Mouse (Mus musculus) CH12.LX (cell line): ENCODE measurements around the gene Slc25a19. TPM values are rescaled to one million over a fixed set of nuclear protein-coding genes. Genes with fewer than 3 reads are reported as not detected.

Source experiments
- DNase-seq: peaks from one replicate; pipeline ENCODE4 v3.0.0-alpha.2; 2013; ENCODE audit errors: extremely low read depth
- H3K27ac ChIP-seq: 2 replicates; pipeline ENCODE4 v1.5.1; 2012; ENCODE audit warnings: low read depth, mild to moderate bottlenecking, control low read depth, moderate library complexity; ENCODE audit not compliant: insufficient read depth
- H3K27me3 ChIP-seq: replicated peaks from 2 replicates; pipeline ENCODE3; 2012; ENCODE audit warnings: inconsistent platforms
- H3K36me3 ChIP-seq, 2 experiments: replicated peaks in 1 of 2; 2 replicates each; pipeline versions ENCODE3 to v1.6.1; 2012; ENCODE audit warnings: inconsistent platforms in 1 of 2, low read length in 1 of 2, mild to moderate bottlenecking in 1 of 2, mixed read lengths in 1 of 2, moderate library complexity in 1 of 2; ENCODE audit not compliant: control insufficient read depth in 1 of 2, insufficient read depth in 1 of 2
- H3K4me1 ChIP-seq, 2 experiments: 2 replicates each; pipeline ENCODE4 v1.6.1; 2012; ENCODE audit warnings: inconsistent platforms in 1 of 2, moderate library complexity in 1 of 2; ENCODE audit not compliant: insufficient read depth in 2 of 2, control insufficient read depth in 1 of 2
- H3K4me2 ChIP-seq: 2 replicates; pipeline ENCODE4 v1.6.1; 2012; ENCODE audit warnings: low read depth, mild to moderate bottlenecking, control low read depth; ENCODE audit not compliant: poor library complexity, insufficient read depth, severe bottlenecking
- H3K4me3 ChIP-seq, 3 experiments: fragments of 150-350 bp in 1 of 3; sonication (generic) in 1 of 3; replicated peaks in 1 of 3; 2 replicates each; pipeline versions ENCODE3 to v1.5.1; 2011 to 2012; ENCODE audit warnings: low read depth in 2 of 3, low read length in 2 of 3, mild to moderate bottlenecking in 2 of 3, moderate library complexity in 2 of 3, control low read depth in 1 of 3, improper control_type of control experiment in 1 of 3, inconsistent platforms in 1 of 3, mixed read lengths in 1 of 3; ENCODE audit not compliant: poor library complexity in 1 of 3
- H3K79me2 ChIP-seq: replicated peaks from 2 replicates; pipeline ENCODE4 v1.6.1; 2012; ENCODE audit warnings: mild to moderate bottlenecking, moderate library complexity; ENCODE audit not compliant: control insufficient read depth, poor library complexity, insufficient read depth, severe bottlenecking; ENCODE audit errors: extremely low read depth
- H3K9ac ChIP-seq: 2 replicates; pipeline ENCODE4 v1.6.1; 2012; ENCODE audit warnings: low read depth, mild to moderate bottlenecking, control low read depth, moderate library complexity; ENCODE audit not compliant: insufficient read depth
- H3K9me3 ChIP-seq: replicated peaks from 2 replicates; pipeline ENCODE3; 2012; ENCODE audit warnings: low read length, inconsistent platforms, mixed read lengths
- BHLHE40 ChIP-seq: IDR thresholded peaks from 2 replicates; pipeline ENCODE4 v1.6.1; 2011; ENCODE audit warnings: mild to moderate bottlenecking, low read depth, low read length, improper control_type of control experiment
- EP300 ChIP-seq: IDR thresholded peaks from 2 replicates; pipeline ENCODE4 v1.6.1; 2011; ENCODE audit warnings: low read length, improper control_type of control experiment
- GABPA ChIP-seq: IDR thresholded peaks from 2 replicates; pipeline ENCODE4 v1.6.1; 2012; ENCODE audit warnings: low read depth, low read length, improper control_type of control experiment, inconsistent platforms; ENCODE audit not compliant: insufficient replicate concordance
- HCFC1 ChIP-seq: IDR thresholded peaks from 2 replicates; pipeline ENCODE4 v1.6.1; 2012; ENCODE audit warnings: low read depth, mild to moderate bottlenecking, inconsistent platforms, low read length, improper control_type of control experiment
- JUN ChIP-seq: IDR thresholded peaks from 2 replicates; pipeline ENCODE4 v1.6.1; 2011; ENCODE audit warnings: low read depth, mild to moderate bottlenecking, low read length, improper control_type of control experiment, moderate library complexity; ENCODE audit not compliant: insufficient read depth
- JUND ChIP-seq: conservative IDR thresholded peaks from 2 replicates; pipeline ENCODE4 v1.6.1; 2011; ENCODE audit warnings: low read depth, low read length, improper control_type of control experiment
- MAFK ChIP-seq: IDR thresholded peaks from 2 replicates; pipeline ENCODE4 v1.6.1; 2011; ENCODE audit warnings: low read length, improper control_type of control experiment; ENCODE audit not compliant: insufficient replicate concordance
- MAX ChIP-seq: IDR thresholded peaks from 2 replicates; pipeline ENCODE4 v1.6.1; 2011; ENCODE audit warnings: low read length, improper control_type of control experiment
- MAZ ChIP-seq: IDR thresholded peaks from 2 replicates; pipeline ENCODE4 v1.6.1; 2012; ENCODE audit warnings: low read depth, mild to moderate bottlenecking, inconsistent platforms, low read length, improper control_type of control experiment, moderate library complexity
- MEF2A ChIP-seq: IDR thresholded peaks from 2 replicates; pipeline ENCODE4 v1.6.1; 2014; ENCODE audit warnings: low read depth, mild to moderate bottlenecking, inconsistent platforms, low read length, improper control_type of control experiment, borderline replicate concordance
- NELFE ChIP-seq: IDR thresholded peaks from 2 replicates; pipeline ENCODE4 v1.6.1; 2011; ENCODE audit warnings: low read depth, low read length, improper control_type of control experiment
- POLR2A ChIP-seq: IDR thresholded peaks from 2 replicates; pipeline ENCODE4 v1.6.1; 2011; ENCODE audit warnings: low read depth, mild to moderate bottlenecking, improper control_type of control experiment, low read length
- POLR2AphosphoS2 ChIP-seq: IDR thresholded peaks from 2 replicates; pipeline ENCODE4 v1.6.1; 2011; ENCODE audit warnings: low read depth, low read length, improper control_type of control experiment
- RAD21 ChIP-seq: IDR thresholded peaks from 2 replicates; pipeline ENCODE4 v1.6.1; 2011; ENCODE audit warnings: low read depth, mild to moderate bottlenecking, low read length, improper control_type of control experiment, moderate library complexity
- RCOR1 ChIP-seq: conservative IDR thresholded peaks from 2 replicates; pipeline ENCODE4 v1.6.1; 2012; ENCODE audit warnings: low read depth, mild to moderate bottlenecking, inconsistent platforms, low read length, improper control_type of control experiment
- TBP ChIP-seq: conservative IDR thresholded peaks from 2 replicates; pipeline ENCODE4 v1.6.1; 2011; ENCODE audit warnings: low read depth, low read length, improper control_type of control experiment
- ZKSCAN1 ChIP-seq: IDR thresholded peaks from 2 replicates; pipeline ENCODE4 v1.6.1; 2012; ENCODE audit warnings: low read depth, inconsistent platforms, low read length, improper control_type of control experiment, borderline replicate concordance
- dilution Hi-C: fragments of 300-500 bp; cut with MboI; formaldehyde crosslinking; loops from 2 replicates; pipeline ENCODE4 v1.14.3; 2020; ENCODE audit warnings: low sequenced_read_pairs; ENCODE audit not compliant: extremely low pct_unique_long_range_greater_than_20kb, extremely low pct_ligation_motif_present
- in situ Hi-C: fragments of 300-500 bp; cut with MboI; formaldehyde crosslinking; loops from 3 replicates; pipeline ENCODE4 v1.14.3; 2019; ENCODE audit warnings: low sequenced_read_pairs, low pct_ligation_motif_present, low pct_unique_long_range_greater_than_20kb, mixed read lengths
- polyA plus RNA-seq: library from polyadenylated mRNA; unstranded; fragments of >175 nt; gene quantifications from 2 replicates; pipeline ENCODE4 v1.2.1, GENCODE M21; 2012; ENCODE audit warnings: low read depth; ENCODE audit not compliant: insufficient read length
- total RNA-seq, 2 experiments: library from RNA; depleted of rRNA; stranded (reverse); fragments of 300-350 nt in 1 of 2; fragments of >200 nt in 1 of 2; gene quantifications; 2 replicates each; pipeline ENCODE4 v1.2.3; 2012 to 2014

The Slc25a19 gene
- total and polyA plus RNA-seq, 3 experiments: 277 to 398 (median 278) TPM

DNA sequence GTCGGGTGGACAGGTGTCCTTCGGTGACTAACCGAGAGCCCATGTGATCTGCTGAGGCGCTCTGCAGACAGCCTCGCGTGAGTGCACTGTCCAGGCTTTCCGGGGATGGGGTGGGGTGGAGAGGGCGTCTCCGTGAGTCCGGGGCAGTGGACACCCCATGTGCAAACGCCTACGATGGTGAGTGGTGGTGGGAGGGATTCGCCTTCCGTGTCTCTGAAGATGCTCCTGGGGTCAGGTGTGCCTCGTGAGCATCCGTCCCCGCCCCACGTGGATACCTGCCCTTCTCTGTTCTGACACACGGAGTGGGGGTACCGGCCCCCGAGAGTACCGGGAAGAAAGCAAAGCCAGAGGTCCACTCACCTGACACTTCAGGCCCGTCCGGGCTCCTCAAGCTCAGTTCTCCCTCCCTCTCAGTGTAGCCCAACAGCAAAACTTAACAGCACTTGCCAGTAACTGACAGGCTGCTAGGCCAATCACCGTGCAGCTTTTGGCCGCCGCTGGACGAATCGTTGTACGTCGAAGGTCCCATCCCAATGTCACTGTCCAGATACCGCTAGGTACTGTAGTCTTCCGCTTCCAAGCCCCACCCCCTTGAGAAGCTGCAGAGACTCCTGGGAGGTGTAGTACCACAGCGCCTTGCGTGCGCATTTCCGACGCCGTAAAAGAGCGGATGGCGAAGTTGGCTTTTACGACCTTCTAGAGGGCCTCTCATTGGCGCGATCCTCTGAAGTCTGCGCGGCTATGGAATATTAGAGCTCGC is at the start of gene Slc25a19 (continued):
- peak; percentile 90 for TF ChIP-seq MAX
- TF ChIP-seq, all 38 proteins: peak for 29

DNA sequence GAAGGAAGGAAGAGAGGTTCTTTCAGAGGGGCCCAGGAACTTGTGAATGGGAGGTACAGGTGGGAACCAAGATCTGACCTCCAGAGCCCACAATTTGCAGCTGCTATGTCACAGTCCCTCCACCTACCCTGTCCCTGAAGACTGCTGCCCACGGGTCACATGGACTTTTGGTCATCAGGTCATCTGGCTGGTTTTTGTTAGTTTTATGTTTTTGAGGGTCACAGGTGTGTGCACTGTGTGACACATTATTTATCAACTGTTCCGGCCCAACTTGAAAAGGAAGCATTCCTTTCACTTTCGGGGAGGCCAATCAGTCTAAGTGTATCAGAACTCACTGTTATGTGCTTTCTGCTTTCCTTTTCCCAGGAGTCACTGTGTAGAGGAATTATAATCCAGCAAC is 49.4 kb upstream of the Slc25a19 start:
- in situ Hi-C loops (no loop called here), dilution Hi-C loops (no loop called here)
- Histone ChIP-seq H3K4me1 (peaks cover 41 to 78% of the 10 kb centered on the region in 2 experiments), H3K27ac (no peak overlapping the region), H3K36me3 (peaks cover 41 to 70% of the 10 kb centered on the region in 2 experiments), H3K9ac (no peak overlapping the region), H3K9me3 (peaks cover 8% of the 10 kb centered on the region), H3K4me3 (no peak overlapping the region), H3K27me3 (no peaks in the 10 kb centered on the region), H3K4me2 (no peak overlapping the region), H3K79me2 (peaks cover 100% of the 10 kb centered on the region)
- TF ChIP-seq POLR2AphosphoS2 (no peak), MAFK (no peak), POLR2A (no peak), GABPA (no peak), HCFC1 (no peak), TBP (no peak), MEF2A (no peak), JUN (no peak), JUND (no peak), NELFE (no peak), ZKSCAN1 (no peak), RCOR1 (no peak), EP300 (no peak), RAD21 (no peak)
- DNase-seq: no peak

DNA sequence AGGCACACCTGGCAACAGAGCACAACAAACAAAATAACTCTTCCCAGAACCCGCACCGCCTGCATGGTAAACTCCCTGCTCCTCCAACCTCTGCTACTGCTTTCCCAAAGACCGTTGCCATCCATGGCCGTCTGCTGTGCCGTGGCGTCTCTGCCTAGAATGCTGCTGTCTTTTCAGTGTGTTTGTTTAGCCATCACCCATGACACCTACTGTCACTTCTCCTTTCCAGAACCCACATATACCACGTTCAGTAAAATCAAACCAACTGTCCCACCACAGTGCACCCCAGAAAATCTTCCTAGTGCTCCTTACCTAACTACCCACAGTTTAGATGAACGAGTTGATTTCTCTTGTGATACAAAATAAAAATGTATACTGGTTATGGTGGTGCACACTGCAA is 48.6 kb upstream of the Slc25a19 start:
- in situ Hi-C loops: no loop called here
- dilution Hi-C loops: no loop called here
- H3K4me1 ChIP-seq: peaks cover 46 to 83% of the 10 kb centered on the region in 2 experiments

More for the DNA sequence above, 48.6 kb upstream of the Slc25a19 start:
- Histone ChIP-seq H3K79me2 (peaks cover 99% of the 10 kb centered on the region), H3K4me2 (no peak overlapping the region), H3K36me3 (peaks cover 33 to 64% of the 10 kb centered on the region in 2 experiments), H3K4me3 (no peak overlapping the region), H3K27ac (no peak overlapping the region), H3K27me3 (no peaks in the 10 kb centered on the region), H3K9me3 (peaks cover 5% of the 10 kb centered on the region), H3K9ac (no peak overlapping the region)
- no peak for DNase-seq
- TF ChIP-seq MAZ: no peak
- no peak for TF ChIP-seq MAFK
- TF ChIP-seq EP300: peak; percentile 41
- TF ChIP-seq BHLHE40: no peak
- TF ChIP-seq POLR2AphosphoS2: no peak
- TF ChIP-seq TBP: no peak
- no peak for TF ChIP-seq RCOR1
- TF ChIP-seq NELFE: no peak
- peak; percentile 10; the same call in 1 of the 2 replicates for TF ChIP-seq POLR2A
- TF ChIP-seq RAD21: no peak
